Mouse (Mus musculus) macrophage (primary cell): Measurements from ENCODE around the gene Steap4. TPM values are rescaled to one million over a fixed set of nuclear protein-coding genes. Genes with fewer than 3 reads are reported as not detected.
"Not testable (repeated sequence)": the region's sequence is repeated elsewhere in the genome, so short reads cannot be mapped to it uniquely, and the experiment has no call there.

Experiments used
- H3K27ac ChIP-seq: fragments of 350-480 bp; formaldehyde crosslinking; 2 replicates; pipeline ENCODE4 v1.9.0; 2021
- H3K36me3 ChIP-seq: fragments of 350-480 bp; formaldehyde crosslinking; 2 replicates; pipeline ENCODE4 v1.9.0; 2021; ENCODE audit errors: inconsistent target
- H3K4me3 ChIP-seq: fragments of 350-480 bp; formaldehyde crosslinking; 2 replicates; pipeline ENCODE4 v1.9.0; 2021; ENCODE audit errors: inconsistent target
- H3K79me2 ChIP-seq: fragments of 350-480 bp; formaldehyde crosslinking; 2 replicates; pipeline ENCODE4 v1.9.0; 2021; ENCODE audit errors: inconsistent target
- WGBS: methylation state at CpG from one replicate; pipeline ENCODE4 v1.1.7; 2026; ENCODE audit warnings: inconsistent platforms; ENCODE audit not compliant: missing documents; 5-methylcytosine and 5-hydroxymethylcytosine counted together
- polyA plus RNA-seq: library from polyadenylated mRNA; stranded (reverse); fragments of 250-400 nt; gene quantifications from 3 replicates; pipeline ENCODE4 v1.2.4, GENCODE M21; 2018; ENCODE audit warnings: inconsistent platforms
- total RNA-seq, 78 experiments: library from RNA; depleted of rRNA; stranded (reverse); fragments of 250-400 nt; gene quantifications; 1 replicate in 9 of 78; 2 replicates in 24 of 78; 3 replicates in 43 of 78; 4 replicates in 2 of 78; pipeline ENCODE4 v1.2.4; 2018; ENCODE audit warnings: inconsistent platforms in 56 of 78

Gene Steap4
- total RNA-seq (2018; cell fraction: chromatin; rRNA removed) = 1 to 10 TPM in 1 of 26 experiments, under 1 TPM in 3, not detected in 22; 0.32 to 2.2 (median 0.40) TPM
- total RNA-seq (2018; cell fraction: cytosol; rRNA removed) = 1 to 10 TPM in 1 of 26 experiments, under 1 TPM in 8, not detected in 17; 0.03 to 2.4 (median 0.24) TPM
- total RNA-seq (2018; cell fraction: nucleus; rRNA removed) = 1 to 10 TPM in 3 of 26 experiments, under 1 TPM in 7, not detected in 16; 0.19 to 6.2 (median 0.53) TPM
- not detected in 3 replicates for polyA plus RNA-seq

DNA sequence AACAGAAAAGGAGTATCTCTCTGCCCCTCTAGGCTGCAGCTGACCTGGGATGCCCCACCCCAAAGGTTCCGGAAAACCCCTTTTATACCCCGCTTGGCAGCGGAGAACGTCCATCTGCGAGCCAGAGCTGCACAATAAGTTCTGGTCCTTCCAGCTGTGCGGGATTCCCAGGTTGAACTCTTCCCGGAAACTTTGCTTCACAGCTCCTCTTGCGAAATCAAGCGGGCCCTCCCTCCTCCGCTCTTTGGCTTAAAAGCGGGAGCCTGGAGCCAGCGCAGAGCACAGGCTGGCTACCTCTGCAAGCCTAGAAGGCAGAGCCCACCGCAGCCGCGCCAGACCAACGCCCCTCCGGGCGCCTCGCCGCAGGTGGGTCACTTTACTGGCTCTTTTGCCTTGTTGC lies at the start of gene Steap4:
Gene Steap4 (plus strand): TSS at position 282 of the 400 bp plus-strand sequence.
- Histone ChIP-seq H3K36me3 (no peaks in the 10 kb centered on the region), H3K4me3 (no peak within 1 kb of the TSS), H3K27ac (no peak within 1 kb of the TSS), H3K79me2 (no peaks in the 10 kb centered on the region)
- 14% methylated on average over 20 of the region's 20 CpGs for WGBS

DNA sequence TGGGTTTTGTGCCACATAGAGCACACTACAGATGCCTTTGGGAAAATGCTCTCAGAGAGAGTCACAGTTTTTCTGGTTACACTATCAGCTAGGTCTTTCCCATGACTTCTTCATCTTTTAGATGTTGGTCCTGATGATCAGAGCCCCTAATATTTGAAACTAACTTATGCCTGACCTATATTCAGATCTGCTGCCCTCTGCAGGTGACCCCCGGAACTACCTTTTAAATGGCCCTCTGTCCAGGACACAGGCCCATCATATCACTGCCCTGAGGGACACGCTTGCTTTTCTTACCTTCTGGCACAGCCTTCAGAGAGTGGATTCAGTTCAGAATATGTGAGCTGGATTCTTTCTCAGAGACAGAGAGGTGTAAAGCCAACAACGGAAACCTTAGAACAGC lies 48.3 kb upstream of the Steap4 start:
- no peak overlapping the region for H3K4me3 ChIP-seq
- H3K36me3 ChIP-seq = no peaks in the 10 kb centered on the region
- no peaks in the 10 kb centered on the region for H3K79me2 ChIP-seq
- no peak overlapping the region for H3K27ac ChIP-seq
- 76% methylated on average over 3 of the region's 3 CpGs for WGBS

DNA sequence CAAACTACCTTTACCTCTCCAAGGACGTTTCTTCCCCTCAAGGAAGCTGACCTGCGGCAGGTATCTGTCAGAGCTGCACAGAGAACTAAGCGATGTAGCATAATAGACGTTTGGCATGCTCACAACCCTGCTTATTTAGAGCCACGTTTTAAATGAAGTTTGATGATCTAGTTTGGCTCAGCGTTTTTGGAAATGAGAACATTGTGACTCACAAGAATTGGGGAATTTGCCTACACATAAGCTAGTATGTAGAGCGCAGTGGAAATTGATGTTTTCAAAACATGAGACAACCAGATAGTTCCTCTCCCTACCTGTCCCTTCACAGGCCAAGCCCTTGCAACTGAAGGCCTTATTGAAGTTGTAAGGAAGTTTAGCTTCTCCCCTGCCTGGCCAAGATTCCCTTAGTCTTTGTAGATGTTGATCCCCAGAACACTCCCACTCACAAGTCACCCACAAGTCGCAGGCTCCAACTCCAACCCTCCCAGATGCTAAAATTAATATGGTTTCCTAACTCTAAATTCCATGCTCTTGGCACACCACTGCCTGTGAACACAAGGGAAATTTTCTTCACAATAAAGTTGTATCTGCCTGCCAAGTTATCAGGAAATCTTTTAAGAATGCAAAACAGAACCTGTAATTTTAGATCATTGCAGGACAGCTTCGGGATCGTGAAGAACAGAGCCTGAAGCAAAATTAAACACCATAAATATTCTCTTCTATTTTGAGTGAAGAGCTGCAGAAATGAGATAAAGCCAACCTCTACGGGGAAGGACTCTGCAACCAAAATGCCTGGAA lies 42.6 kb upstream of the Steap4 start:
- Histone ChIP-seq H3K27ac (no peak overlapping the region), H3K36me3 (no peaks in the 10 kb centered on the region), H3K4me3 (no peak overlapping the region), H3K79me2 (no peaks in the 10 kb centered on the region)
- WGBS = 83% methylated on average over 11 of the region's 11 CpGs

DNA sequence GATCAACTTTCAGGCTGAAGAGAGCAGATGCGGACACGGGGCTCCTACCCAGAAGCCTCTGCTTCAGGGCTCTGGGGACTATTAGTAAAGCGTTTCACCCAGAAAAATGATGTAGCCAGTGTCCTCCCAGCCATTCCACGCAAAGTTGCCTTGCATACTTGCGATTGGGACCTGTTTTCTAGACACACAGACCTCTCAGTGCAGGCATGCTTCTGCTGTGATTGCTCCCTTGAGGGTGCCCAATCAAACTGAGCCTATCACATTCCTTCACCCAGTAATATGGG lies 42.0 kb upstream of the Steap4 start:
- Histone ChIP-seq H3K27ac (no peak overlapping the region), H3K36me3 (no peaks in the 10 kb centered on the region), H3K79me2 (no peaks in the 10 kb centered on the region), H3K4me3 (no peak overlapping the region)
- WGBS = 86% methylated on average over 5 of the region's 5 CpGs

DNA sequence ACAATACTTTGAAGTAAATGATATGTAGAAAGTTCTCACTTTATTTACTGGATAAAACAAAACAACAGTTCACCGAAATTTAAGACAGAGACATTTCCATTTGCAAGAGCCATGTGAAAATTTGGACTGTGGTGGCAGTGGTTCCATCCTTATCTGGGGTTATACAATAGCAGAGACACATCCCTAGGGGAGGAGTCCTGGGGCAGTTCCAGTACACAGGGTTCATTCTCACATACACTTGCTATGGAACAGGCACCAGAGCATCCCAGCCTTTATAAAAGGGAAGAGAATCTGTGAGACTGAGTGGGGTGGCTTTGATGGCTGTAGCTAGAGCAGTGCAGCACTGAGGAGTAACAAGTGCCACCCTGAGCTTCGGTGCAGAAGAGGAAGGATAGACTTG lies 40.6 kb upstream of the Steap4 start:
- Histone ChIP-seq H3K79me2 (no peaks in the 10 kb centered on the region), H3K27ac (no peak overlapping the region), H3K4me3 (no peak overlapping the region), H3K36me3 (no peaks in the 10 kb centered on the region)
- 85% methylated on average over 2 of the region's 2 CpGs for whole genome bisulfite sequencing

DNA sequence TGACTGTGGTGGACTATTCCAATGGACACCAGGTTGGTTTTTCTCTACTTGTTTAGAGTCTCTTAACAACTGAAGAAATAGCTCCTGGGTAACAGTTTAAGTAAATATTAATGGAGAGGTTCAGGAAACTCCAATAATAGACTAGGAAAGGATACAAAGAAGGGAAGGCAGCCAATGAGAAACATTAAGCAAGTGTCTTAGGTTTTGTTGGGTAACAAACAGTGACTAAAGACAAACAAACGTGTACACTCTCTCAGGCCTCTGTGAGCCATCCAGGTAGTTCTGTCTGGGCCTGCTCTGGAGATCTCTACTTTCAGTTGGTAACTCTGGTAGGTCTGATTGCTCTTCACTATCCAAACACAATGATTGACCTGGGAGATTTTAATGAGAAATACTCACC lies 37.5 kb upstream of the Steap4 start:
- H3K27ac ChIP-seq = no peak overlapping the region
- H3K4me3 ChIP-seq = no peak overlapping the region
- WGBS = 89% methylated on average over 1 of the region's 1 CpGs
- H3K79me2 ChIP-seq = no peaks in the 10 kb centered on the region
- H3K36me3 ChIP-seq = no peaks in the 10 kb centered on the region

DNA sequence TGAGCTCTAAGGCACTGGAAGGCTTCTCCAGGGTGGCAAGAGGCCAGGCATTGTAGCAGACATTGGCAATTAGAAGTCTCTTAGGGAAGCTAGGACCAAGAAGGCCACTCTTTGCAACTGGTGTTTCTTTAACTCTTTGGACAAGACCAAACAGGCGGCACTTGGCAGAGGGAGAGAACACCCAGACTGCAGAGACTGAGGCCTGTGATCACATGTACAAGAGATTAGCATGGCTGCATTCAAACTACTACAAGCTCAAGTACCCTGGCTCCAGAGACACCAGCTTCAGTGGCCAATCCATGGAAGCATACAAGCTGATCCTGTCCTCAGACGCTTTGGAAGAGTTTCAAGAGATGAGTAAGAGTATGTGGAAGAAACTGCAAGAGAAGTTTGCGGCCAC lies 36.6 kb upstream of the Steap4 start:
- Histone ChIP-seq H3K36me3 (no peaks in the 10 kb centered on the region), H3K4me3 (no peak overlapping the region), H3K27ac (no peak overlapping the region), H3K79me2 (no peaks in the 10 kb centered on the region)
- 87% methylated on average over 3 of the region's 3 CpGs for WGBS

DNA sequence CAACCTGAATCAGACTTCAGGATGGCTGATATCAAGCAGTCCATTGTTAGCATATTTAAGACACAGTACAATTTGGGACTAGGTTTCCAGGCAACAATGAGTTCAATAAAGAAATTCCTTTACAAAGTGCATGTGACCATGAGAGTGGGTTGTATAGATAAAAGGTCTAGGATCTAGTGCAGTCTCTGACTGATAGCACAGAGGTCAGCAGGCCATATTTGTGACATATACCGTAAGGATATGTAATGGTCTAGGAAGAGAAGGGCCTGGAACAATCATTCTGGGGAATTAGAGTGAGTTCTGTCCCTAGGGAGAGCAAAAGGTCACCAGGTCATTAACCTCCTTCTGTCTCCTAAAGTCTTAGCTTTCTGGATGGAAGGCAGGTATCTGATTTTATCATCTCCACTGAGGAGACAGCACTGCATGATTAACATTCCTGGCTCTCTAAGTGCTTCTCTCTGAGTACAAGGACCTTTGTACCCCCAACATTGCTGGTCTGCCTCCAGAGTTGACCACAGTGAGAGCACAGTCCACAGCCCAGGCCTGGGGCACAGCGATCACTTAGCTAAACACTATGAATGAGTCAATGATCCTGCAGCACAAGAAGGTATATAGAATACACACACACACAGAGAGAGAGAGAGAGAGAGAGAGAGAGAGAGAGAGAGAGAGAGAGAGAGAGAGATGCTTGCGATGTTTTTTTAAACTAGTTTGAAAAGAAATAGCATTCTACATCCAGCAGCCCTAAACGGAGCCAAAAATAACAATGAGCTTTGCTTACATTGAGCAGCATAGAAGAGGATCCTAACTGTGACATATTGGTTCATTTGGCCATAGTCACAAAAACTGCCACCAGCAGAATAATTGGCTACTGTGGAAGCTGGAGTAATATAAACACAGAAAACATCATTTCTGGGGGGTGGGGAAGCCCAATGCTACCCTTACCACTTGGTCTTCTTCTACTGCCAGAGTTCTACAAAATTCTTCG lies 27.7 kb upstream of the Steap4 start:
- no peak overlapping the region for H3K27ac ChIP-seq
- no peaks in the 10 kb centered on the region for H3K79me2 ChIP-seq
- WGBS = 78% methylated on average over 4 of the region's 5 CpGs
- H3K36me3 ChIP-seq = no peaks in the 10 kb centered on the region
- H3K4me3 ChIP-seq = no peak overlapping the region

DNA sequence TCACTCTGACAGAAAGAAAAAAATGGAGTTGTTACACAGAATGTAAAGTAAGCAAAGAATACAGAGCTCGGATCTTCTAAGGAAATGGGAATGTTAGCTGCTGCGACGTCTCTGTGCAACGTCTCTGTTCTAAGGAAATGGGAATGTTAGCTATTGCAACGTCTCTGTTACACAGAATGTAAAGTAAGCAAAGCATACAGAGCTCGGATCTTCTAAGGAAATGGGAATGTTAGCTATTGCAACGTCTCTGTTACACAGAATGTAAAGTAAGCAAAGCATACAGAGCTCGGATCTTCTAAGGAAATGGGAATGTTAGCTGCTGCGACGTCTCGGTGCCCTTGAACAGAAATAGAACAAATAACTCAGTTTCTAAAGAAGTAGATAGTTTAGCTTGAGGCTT lies 26.8 kb upstream of the Steap4 start:
- WGBS = 82% methylated on average over 9 of the region's 11 CpGs
- H3K79me2 ChIP-seq, H3K36me3 ChIP-seq, H3K27ac ChIP-seq, H3K4me3 ChIP-seq: not testable (repeated sequence)

DNA sequence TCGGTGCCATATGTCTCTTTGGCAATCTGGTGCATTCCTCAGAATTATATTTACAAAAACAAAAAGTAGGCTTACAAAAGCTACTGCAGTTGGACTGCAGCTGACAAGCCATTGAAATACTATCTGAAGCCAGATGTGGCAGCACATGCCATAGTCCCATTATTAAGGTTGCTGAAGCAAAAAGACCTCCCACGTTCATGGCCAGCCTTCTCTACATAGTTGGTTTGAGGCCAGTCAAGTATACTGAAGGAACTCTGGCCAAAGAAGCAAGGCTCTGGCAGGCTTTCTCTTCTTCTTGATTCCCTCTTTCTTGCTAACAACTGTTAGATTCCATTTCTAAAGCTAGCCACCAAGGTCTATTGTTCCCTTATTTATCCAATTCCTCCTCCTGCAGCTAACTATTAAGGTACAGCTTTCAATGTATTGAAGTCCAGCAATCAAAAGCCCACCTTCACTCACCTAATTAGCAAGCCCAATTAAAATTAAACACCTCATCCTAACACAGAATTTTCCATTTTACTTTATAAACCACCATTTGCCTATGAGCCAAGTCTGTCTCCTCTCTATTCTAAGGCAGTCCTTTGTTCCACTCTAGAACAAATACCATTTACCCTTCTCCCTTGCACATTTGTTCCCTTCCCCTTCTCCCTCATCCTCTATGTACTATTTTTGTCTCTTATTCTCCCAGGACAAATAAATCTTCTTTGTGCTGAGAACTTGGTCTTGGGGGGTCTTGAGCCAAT lies 26.2 kb upstream of the Steap4 start:
- no peak overlapping the region for H3K27ac ChIP-seq
- H3K79me2 ChIP-seq = no peaks in the 10 kb centered on the region
- H3K36me3 ChIP-seq = no peaks in the 10 kb centered on the region
- no peak overlapping the region for H3K4me3 ChIP-seq
- WGBS = 90% methylated on average over 2 of the region's 2 CpGs

DNA sequence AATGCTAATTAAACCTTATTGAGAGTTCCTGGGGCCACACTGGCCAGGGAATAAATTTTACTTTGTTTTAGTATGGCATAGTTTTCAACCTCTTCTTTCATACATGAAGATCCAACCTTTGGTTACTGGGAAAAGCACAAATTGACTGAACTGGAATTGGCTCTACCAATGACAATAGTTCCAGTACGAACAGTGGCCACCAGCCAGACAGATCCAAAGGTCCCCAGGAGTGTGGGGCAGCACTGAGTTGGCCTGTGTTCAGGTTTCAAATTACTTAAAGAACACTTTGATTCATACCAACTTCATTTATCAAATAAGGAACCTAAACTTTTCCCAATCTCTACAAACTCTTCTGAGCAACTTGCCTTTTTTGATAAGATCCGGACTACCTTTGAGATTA lies 5.4 kb upstream of the Steap4 start:
- H3K27ac ChIP-seq = no peak overlapping the region
- no peaks in the 10 kb centered on the region for H3K36me3 ChIP-seq
- 95% methylated on average over 2 of the region's 2 CpGs for WGBS
- no peaks in the 10 kb centered on the region for H3K79me2 ChIP-seq
- H3K4me3 ChIP-seq = no peak overlapping the region

DNA sequence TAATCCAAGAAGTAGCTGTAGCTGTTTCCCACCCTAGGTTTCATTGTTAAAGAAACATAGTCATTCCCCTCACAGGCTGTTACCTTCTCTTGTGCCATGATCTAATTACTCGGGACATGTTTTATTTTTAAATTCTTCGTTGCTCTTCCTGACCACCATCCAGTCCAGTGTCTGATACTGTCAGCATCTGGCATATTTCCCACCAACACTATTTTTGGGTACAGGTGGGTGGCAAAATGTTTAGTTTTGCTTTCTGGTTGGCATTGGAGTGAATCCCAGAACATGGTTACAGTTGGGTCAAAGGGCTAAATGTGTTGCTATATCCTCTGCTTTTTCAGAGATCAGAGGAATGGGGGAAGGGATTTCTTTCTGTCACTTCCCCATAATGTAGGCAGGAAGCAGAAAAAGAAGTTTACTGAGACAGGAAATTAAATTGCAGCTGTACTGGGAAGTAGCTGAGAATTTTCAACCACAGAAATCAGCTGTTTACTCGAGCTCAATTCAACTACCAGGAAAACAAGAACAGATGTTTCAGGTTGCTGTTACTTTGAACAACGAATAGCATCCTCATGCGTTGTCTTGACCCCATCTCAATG lies 4.8 kb upstream of the Steap4 start:
- no peaks in the 10 kb centered on the region for H3K79me2 ChIP-seq
- no peaks in the 10 kb centered on the region for H3K36me3 ChIP-seq
- WGBS = 3% methylated on average over 5 of the region's 5 CpGs
- H3K27ac ChIP-seq = no peak overlapping the region
- H3K4me3 ChIP-seq = no peak overlapping the region

DNA sequence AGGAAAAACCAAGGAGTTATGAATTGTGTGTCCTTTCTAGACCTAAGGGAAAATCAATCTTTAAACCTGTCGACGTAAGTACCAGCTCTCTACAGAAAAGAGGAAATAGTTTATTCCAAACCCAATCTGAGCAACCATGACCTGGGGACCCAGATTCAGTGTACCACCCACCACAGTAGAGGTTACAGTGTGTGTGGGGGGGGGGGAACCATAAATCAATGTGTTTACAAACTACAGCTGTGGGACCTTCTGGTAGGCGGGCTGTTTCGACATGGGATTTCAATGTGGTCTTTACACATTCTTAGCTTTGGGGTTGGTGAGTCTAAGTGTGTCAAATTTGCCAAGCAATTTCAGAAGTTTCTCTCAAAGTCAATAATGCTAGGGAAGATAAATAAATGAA lies 2.2 kb upstream of the Steap4 start:
- no peaks in the 10 kb centered on the region for H3K79me2 ChIP-seq
- H3K36me3 ChIP-seq = no peaks in the 10 kb centered on the region
- H3K27ac ChIP-seq = no peak overlapping the region
- no peak overlapping the region for H3K4me3 ChIP-seq
- WGBS = 65% methylated on average over 4 of the region's 4 CpGs

DNA sequence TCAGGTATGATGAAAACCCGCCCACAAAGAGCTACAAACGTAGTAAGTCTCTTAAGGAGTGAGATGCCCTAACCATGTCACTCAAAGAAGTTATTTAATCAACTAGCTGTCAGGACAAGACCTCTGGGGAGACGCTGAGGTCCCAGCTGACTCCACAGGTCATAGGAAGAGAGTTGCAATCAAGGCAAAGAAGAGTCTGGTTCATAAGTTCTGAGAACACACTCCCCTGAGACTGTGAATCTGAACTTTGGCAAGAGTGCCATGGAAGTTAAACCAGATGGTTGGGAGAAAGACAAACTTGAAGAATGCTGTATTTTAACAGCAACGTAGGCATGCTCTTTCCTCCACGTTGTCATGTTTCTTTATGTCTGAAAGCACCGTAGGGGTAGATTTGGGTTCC lies 971 bp upstream of the Steap4 start:
- WGBS = 86% methylated on average over 6 of the region's 6 CpGs
- Histone ChIP-seq H3K36me3 (no peaks in the 10 kb centered on the region), H3K4me3 (no peak overlapping the region), H3K79me2 (no peaks in the 10 kb centered on the region), H3K27ac (no peak overlapping the region)
